Mouse (Mus musculus): ENCODE data around the gene Cdc27.

DNA sequence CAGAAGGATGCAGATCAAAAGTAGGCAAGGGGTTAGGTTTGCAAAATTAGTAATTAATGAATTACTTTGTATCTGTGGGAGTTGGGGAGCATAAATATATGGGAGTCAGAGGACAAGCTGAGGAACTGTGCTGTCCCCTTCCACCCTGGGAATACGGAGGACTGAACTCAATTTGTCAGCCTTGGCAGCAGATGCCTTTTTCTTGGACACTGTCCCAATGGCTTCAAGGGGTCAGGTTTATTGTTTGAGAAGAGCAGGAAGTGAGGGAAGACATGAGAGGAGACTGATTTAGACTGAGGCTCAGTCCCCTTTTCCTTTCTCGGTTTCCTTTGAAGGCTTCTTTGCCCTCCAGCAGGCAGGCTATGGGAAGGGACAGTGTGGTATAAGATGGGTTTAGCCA, 22.1 kb upstream of the Cdc27 start:
- TF ChIP-seq CTCF (IDR thresholded peaks at IDR 0.05; ENCODE audit: low read depth, low read length): no peak
- no peak for TF ChIP-seq POLR2A (IDR thresholded peaks at IDR 0.05; ENCODE audit: borderline replicate concordance, low read depth, low read length)
